Mouse (Mus musculus): ENCODE data around the gene Lag3. TPM values are rescaled to one million over a fixed set of nuclear protein-coding genes. Genes with fewer than 3 reads are reported as not detected.
"Not testable (repeated sequence)": the region's sequence is repeated elsewhere in the genome, so short reads cannot be mapped to it uniquely, and the experiment has no call there.

Lag3 gene
- polyA plus RNA-seq, 1 experiment from 2014 or later = 2.2 TPM

- H3K4me2 ChIP-seq; H3K4me1 ChIP-seq (replicated peaks); H3K27me3 ChIP-seq; H3K36me3 ChIP-seq; H3K27ac ChIP-seq; H3K9ac ChIP-seq (replicated peaks); ATAC-seq (ENCODE audit: insufficient number of reproducible peaks, insufficient read depth, low FRiP score, low TSS enrichment, low read depth); H3K9me3 ChIP-seq; H3K4me3 ChIP-seq (replicated peaks): not testable (repeated sequence)
- WGBS = 91% methylated on average over 2 of the region's 2 CpGs
These were observed 17.4 kb downstream of the Lag3 start for GRCm38 (mm10) chr6:124894113-124894512.

DNA sequence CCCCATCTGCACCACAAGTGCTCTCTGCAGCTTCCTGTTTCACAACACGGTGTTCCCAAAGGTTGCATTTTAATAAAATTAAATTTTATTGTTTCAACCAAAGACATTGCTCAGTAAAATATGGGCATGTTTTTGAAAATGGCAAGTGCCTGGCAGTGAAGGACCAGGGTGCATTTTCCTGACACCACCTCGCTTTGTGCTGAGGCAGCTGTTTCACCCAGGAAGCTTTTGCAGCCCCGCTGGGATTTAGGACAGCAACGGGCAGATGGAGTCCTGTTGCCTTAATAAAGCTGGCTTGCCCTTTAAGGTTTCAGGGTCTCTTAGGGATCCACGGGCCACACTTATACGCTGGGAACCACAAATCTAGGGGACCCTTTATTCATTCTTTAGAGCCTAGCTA is 20.5 kb downstream of the Lag3 start:
- Histone ChIP-seq H3K36me3 (no peaks in the 10 kb centered on the region), H3K9ac (replicated peaks) (no peak overlapping the region), H3K9me3 (no peaks in the 10 kb centered on the region)

DNA sequence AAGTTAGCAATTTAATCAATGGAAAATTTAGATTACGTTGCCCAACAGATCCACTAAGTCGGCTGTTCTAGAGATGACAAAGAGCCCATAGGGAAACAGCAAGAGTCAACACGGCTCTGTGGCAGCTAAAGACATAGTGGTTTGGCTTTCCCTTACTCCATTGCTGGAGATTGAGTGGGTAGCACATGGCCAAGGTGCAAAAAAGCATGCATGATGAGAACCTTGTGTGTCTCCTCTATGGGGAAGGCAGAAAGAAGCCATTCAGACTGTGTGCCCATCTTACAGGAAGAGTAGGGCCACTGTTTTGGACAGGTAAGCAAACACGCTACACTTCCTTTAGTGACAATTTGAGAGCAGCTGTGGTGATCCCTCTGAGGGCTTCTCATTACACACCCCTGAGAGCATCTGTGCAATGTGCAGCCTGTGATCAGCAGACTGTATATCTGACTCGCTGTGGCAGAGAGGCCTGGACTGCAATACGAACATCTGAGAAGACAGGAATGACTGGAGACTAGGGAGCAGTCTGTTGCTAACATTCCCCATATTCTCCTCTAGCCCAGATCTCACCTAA is 22.9 kb downstream of the Lag3 start:
- no peak for ATAC-seq (ENCODE audit: insufficient number of reproducible peaks, insufficient read depth, low FRiP score, low TSS enrichment, low read depth)
- H3K4me2 ChIP-seq = no peak overlapping the region
- H3K4me1 ChIP-seq (replicated peaks) = peaks cover 6% of the 10 kb centered on the region; the same call in 1 of the 2 replicates
- no peaks in the 10 kb centered on the region for H3K27me3 ChIP-seq
- H3K9me3 ChIP-seq = no peaks in the 10 kb centered on the region
- no peaks in the 10 kb centered on the region for H3K36me3 ChIP-seq
- WGBS = 91% methylated on average over 6 of the region's 6 CpGs
- H3K9ac ChIP-seq (replicated peaks) = no peak overlapping the region
- H3K4me3 ChIP-seq (replicated peaks) = no peak overlapping the region
- no peak overlapping the region for H3K27ac ChIP-seq

More for the DNA sequence above, 20.5 kb downstream of the Lag3 start:
- H3K4me1 ChIP-seq (replicated peaks) = no peaks in the 10 kb centered on the region
- 60% methylated on average over 6 of the region's 6 CpGs for WGBS
- no peak for ATAC-seq (ENCODE audit: insufficient number of reproducible peaks, insufficient read depth, low FRiP score, low TSS enrichment, low read depth)
- no peaks in the 10 kb centered on the region for H3K27me3 ChIP-seq
- no peak overlapping the region for H3K4me3 ChIP-seq (replicated peaks)
- H3K27ac ChIP-seq = no peak overlapping the region
- no peak overlapping the region for H3K4me2 ChIP-seq

DNA sequence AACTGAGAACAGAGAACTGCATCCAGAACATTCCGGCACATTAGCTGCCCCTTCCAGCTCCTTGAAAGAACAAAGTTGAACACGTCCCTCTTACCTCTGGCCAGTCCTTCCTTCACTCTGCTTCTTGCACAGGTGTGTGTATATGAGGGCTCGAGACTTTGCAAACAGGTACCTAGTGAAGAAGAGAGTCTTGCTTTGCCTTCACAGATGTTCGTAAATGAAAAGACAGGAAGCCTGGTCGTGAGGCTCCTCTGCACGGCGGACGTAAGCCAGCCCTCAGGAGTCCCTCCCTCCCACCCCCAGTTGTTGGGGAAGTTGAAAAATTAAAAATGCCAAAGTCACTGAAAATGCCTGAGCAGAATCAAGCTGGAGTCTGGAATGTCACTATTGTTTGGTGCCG is 23.5 kb downstream of the Lag3 start, which contains the start of gene Cd4:
Gene Cd4, minus strand, starts transcription at position 236 of the 400 bp plus-strand sequence.
- Histone ChIP-seq H3K27ac (no peak within 1 kb of the TSS), H3K27me3 (no peaks in the 10 kb centered on the region), H3K36me3 (no peaks in the 10 kb centered on the region), H3K4me2 (no peak within 1 kb of the TSS), H3K4me3 (replicated peaks) (no peak within 1 kb of the TSS), H3K9ac (replicated peaks) (no peak within 1 kb of the TSS), H3K4me1 (replicated peaks) (peaks cover 6% of the 10 kb centered on the region; the same call in 1 of the 2 replicates), H3K9me3 (no peaks in the 10 kb centered on the region)
- WGBS = 89% methylated on average over 9 of the region's 9 CpGs
- ATAC-seq (ENCODE audit: insufficient number of reproducible peaks, insufficient read depth, low FRiP score, low TSS enrichment, low read depth) = no peak

DNA sequence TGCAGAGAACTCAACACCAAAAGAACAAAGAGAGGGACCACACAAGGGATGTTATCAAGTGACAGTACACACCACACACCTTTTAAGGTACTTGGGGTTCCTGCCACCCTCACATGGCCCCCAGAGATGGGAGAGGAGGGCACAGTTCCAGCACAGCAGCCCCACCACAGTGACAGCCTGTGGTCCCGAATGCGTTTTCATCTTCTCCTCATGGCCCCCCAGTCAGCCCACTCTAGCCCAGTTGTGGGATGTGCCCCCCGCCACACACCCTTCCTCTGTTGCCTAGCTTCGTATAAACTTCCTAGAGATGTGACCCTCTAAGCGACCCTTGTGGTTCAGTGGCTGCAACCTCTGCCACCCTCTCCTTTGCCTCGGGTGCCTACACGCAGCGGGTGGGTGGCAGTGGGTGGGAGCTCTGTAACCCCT is 25.5 kb downstream of the Lag3 start:
- no peak for ATAC-seq (ENCODE audit: insufficient number of reproducible peaks, insufficient read depth, low FRiP score, low TSS enrichment, low read depth)
- no peak overlapping the region for H3K27ac ChIP-seq

DNA sequence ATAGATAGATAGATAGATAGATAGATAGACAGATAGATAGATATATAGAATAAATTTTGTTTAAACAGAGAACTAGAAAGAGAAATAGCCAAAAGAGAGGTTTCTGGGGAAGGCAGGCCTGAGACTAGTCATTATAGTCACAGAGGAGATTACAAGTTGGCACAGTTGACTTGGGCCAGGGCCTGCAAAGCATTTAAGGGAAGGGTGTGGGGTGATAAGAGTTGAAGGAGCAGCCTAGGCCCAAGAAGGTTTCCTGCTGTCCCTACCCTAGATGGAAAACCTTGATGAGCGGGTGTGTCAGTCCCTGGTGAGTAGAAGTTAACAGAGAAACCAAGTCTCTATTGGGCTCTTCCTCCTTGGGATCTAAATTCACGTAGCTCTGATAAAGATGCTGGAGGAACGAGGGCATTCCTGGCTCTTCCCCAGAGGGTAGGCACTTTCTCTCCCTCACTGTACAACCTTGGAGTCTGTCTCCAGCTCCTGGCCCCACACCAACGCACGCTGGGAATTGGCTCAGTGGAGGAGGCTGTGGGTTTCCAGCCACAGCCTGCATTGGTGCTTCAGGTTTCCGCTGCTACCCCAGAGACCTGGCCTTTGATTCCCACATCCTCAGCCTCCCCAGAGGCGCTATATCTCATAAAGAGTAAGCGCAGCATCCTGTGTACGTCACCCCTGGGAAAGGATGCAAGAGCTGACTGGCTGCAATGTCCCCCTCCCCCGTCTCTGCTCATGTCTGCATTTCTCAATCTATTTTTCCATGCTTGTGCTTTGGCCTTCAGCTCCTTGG is 26.6 kb downstream of the Lag3 start:
- H3K4me2 ChIP-seq = no peak overlapping the region
- H3K27ac ChIP-seq = no peak overlapping the region
- 72% methylated on average over 10 of the region's 10 CpGs for WGBS
- no peak overlapping the region for H3K9ac ChIP-seq (replicated peaks)
- no peaks in the 10 kb centered on the region for H3K9me3 ChIP-seq
- no peak overlapping the region for H3K4me3 ChIP-seq (replicated peaks)
- H3K4me1 ChIP-seq (replicated peaks) = peaks cover 6% of the 10 kb centered on the region; the same call in 1 of the 2 replicates
- no peak for ATAC-seq (ENCODE audit: insufficient number of reproducible peaks, insufficient read depth, low FRiP score, low TSS enrichment, low read depth)
- no peaks in the 10 kb centered on the region for H3K27me3 ChIP-seq
- no peaks in the 10 kb centered on the region for H3K36me3 ChIP-seq

More for the DNA sequence above, 25.5 kb downstream of the Lag3 start:
- no peak overlapping the region for H3K4me2 ChIP-seq
- H3K36me3 ChIP-seq = no peaks in the 10 kb centered on the region
- H3K27me3 ChIP-seq = no peaks in the 10 kb centered on the region
- H3K4me3 ChIP-seq (replicated peaks) = no peak overlapping the region
- peaks cover 6% of the 10 kb centered on the region; the same call in 1 of the 2 replicates for H3K4me1 ChIP-seq (replicated peaks)
- no peak overlapping the region for H3K9ac ChIP-seq (replicated peaks)
- 93% methylated on average over 8 of the region's 8 CpGs for WGBS
- no peaks in the 10 kb centered on the region for H3K9me3 ChIP-seq

- H3K4me3 ChIP-seq (replicated peaks) = no peak overlapping the region
- no peak overlapping the region for H3K4me2 ChIP-seq
- H3K9ac ChIP-seq (replicated peaks) = no peak overlapping the region
- no peaks in the 10 kb centered on the region for H3K9me3 ChIP-seq
- ATAC-seq (ENCODE audit: insufficient number of reproducible peaks, insufficient read depth, low FRiP score, low TSS enrichment, low read depth) = no peak
- peaks cover 6% of the 10 kb centered on the region; the same call in 1 of the 2 replicates for H3K4me1 ChIP-seq (replicated peaks)
- no peaks in the 10 kb centered on the region for H3K27me3 ChIP-seq
- no peak overlapping the region for H3K27ac ChIP-seq
- 83% methylated on average over 10 of the region's 10 CpGs for WGBS
- no peaks in the 10 kb centered on the region for H3K36me3 ChIP-seq
These were observed 28.2 kb downstream of the Lag3 start for GRCm38 (mm10) chr6:124883351-124883750.

GRCm38 (mm10) chr6:124881821-124882220 is 29.7 kb downstream of the Lag3 start:
- no peak for ATAC-seq (ENCODE audit: insufficient number of reproducible peaks, insufficient read depth, low FRiP score, low TSS enrichment, low read depth)
- Histone ChIP-seq H3K27ac (no peak overlapping the region), H3K36me3 (no peaks in the 10 kb centered on the region), H3K27me3 (no peaks in the 10 kb centered on the region), H3K9me3 (no peaks in the 10 kb centered on the region), H3K4me3 (replicated peaks) (no peak overlapping the region), H3K4me1 (replicated peaks) (peaks cover 6% of the 10 kb centered on the region; the same call in 1 of the 2 replicates), H3K4me2 (no peak overlapping the region), H3K9ac (replicated peaks) (no peak overlapping the region)
- WGBS = 89% methylated on average over 9 of the region's 9 CpGs

DNA sequence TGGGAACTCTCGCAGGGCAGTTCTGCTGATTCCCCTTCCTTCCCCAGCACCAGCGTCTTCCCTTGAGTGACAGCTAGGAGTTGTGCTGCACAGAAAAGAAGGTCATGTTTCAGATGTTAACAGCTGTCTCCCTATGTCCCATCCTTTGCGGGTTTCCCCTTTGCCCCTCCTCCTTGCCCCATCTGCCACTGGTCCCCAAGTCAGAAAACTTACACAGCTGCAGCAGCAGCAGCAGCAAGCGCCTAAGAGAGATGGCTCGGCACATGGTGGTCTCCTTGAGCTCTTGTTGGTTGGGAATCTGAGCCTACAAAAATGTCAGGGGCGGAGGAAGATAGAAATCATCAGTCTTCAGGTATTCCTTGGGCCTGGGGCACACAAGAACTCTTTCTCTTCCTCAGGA is 32.1 kb downstream of the Lag3 start:
- WGBS = 62% methylated on average over 6 of the region's 6 CpGs
- Histone ChIP-seq H3K4me3 (replicated peaks) (no peak overlapping the region), H3K9ac (replicated peaks) (no peak overlapping the region), H3K4me2 (no peak overlapping the region), H3K27me3 (no peaks in the 10 kb centered on the region), H3K36me3 (no peaks in the 10 kb centered on the region), H3K9me3 (no peaks in the 10 kb centered on the region), H3K27ac (no peak overlapping the region), H3K4me1 (replicated peaks) (no peaks in the 10 kb centered on the region)
- no peak for ATAC-seq (ENCODE audit: insufficient number of reproducible peaks, insufficient read depth, low FRiP score, low TSS enrichment, low read depth)

- Histone ChIP-seq H3K4me1 (replicated peaks) (no peaks in the 10 kb centered on the region), H3K36me3 (no peaks in the 10 kb centered on the region), H3K27me3 (no peaks in the 10 kb centered on the region), H3K27ac (no peak overlapping the region), H3K9ac (replicated peaks) (no peak overlapping the region), H3K4me2 (no peak overlapping the region), H3K4me3 (replicated peaks) (no peak overlapping the region), H3K9me3 (no peaks in the 10 kb centered on the region)
- 52% methylated on average over 2 of the region's 3 CpGs for WGBS
- ATAC-seq (ENCODE audit: insufficient number of reproducible peaks, insufficient read depth, low FRiP score, low TSS enrichment, low read depth) = no peak
These were observed 37.2 kb downstream of the Lag3 start for GRCm38 (mm10) chr6:124874348-124874747.

- Histone ChIP-seq H3K9ac (replicated peaks) (no peak overlapping the region), H3K4me1 (replicated peaks) (peaks cover 54% of the 10 kb centered on the region), H3K27me3 (peaks cover 32% of the 10 kb centered on the region), H3K36me3 (no peaks in the 10 kb centered on the region), H3K4me2 (no peak overlapping the region), H3K27ac (no peak overlapping the region; the same call in 1 of the 2 replicates), H3K4me3 (replicated peaks) (no peak overlapping the region), H3K9me3 (no peaks in the 10 kb centered on the region)
- WGBS = 48% methylated on average over 6 of the region's 7 CpGs
- ATAC-seq (ENCODE audit: insufficient number of reproducible peaks, insufficient read depth, low FRiP score, low TSS enrichment, low read depth) = no peak
These were observed 44.9 kb downstream of the Lag3 start for GRCm38 (mm10) chr6:124866560-124866959.
